In the genomic region with DNA sequence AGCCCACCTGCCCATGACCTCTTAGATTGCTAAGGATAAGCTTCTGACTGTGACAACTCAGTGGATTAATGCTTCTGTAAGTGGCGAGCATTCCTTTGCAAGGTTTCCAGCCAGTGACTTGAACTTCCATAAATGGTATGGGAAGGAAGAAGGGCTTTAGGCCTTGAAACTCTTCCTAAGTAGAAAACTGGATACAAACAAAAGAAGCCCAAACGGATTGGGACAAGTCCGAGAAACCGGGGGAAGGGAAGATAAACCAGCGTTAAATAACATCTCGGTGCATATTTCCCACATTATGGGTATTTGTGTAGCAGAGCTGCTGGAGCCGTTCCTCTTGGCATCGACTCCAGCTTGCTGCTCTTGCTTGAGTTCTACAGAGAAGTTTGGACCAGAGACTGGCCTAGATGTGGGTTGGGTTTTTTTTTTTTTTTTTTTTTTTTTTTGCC, we compare ENCODE assay signal across 13 mouse cellular contexts. TPM values are rescaled to one million over a fixed set of nuclear protein-coding genes. Genes with fewer than 3 reads are reported as not detected.
DNase-seq lines count a peak whose midpoint lies in the region; ATAC-seq lines count a peak whose summit lies in the region.
"Had no signal": no experiment of that assay in that cellular context is flagged by ENCODE, and none has a peak within 500 bp of the region (broad histone marks: within the 10 kb centered on the region; RNA-seq: fewer than 3 reads in every experiment).

No protein-coding gene starts in this region.

- H3K9me3 ChIP-seq in kidney, embryonic 15.5 days (replicated peaks): no peaks in the 10 kb centered on the region
- H3K9me3 ChIP-seq in forebrain, embryonic 14.5 days (replicated peaks; ENCODE audit: control insufficient read depth, low read length): no peaks in the 10 kb centered on the region
- H3K9me3 ChIP-seq: limb, embryonic 12.5 days had no signal

- no peak overlapping the region for H3K4me3 ChIP-seq in kidney, embryonic 15.5 days (replicated peaks)
- no peak overlapping the region for H3K4me3 ChIP-seq in forebrain, embryonic 14.5 days (ENCODE audit: low read depth, low read length)
- H3K4me3 ChIP-seq: limb, embryonic 12.5 days had no signal

- ATAC-seq in kidney, embryonic 15.5 days (replicated peaks; ENCODE audit: low FRiP score): no peak
- ATAC-seq in forebrain, embryonic 14.5 days: no peak
- ATAC-seq: midbrain, embryonic 16.5 days had no signal

- H3K9ac ChIP-seq in kidney, embryonic 15.5 days: no peak overlapping the region
- no peak overlapping the region for H3K9ac ChIP-seq in forebrain, embryonic 14.5 days (ENCODE audit: low read length)
- H3K9ac ChIP-seq: limb, embryonic 12.5 days had no signal

- WGBS in kidney, embryonic 15.5 days: 77% methylated on average over 8 of the region's 8 CpGs
- WGBS in forebrain, embryonic 14.5 days: 88% methylated on average over 8 of the region's 8 CpGs

- H3K36me3 ChIP-seq in kidney, embryonic 15.5 days: peaks cover 34% of the 10 kb centered on the region
- H3K36me3 ChIP-seq in forebrain, embryonic 14.5 days (ENCODE audit: control insufficient read depth, insufficient read depth, low read length): peaks cover 32% of the 10 kb centered on the region

- H3K4me2 ChIP-seq in kidney, embryonic 15.5 days: no peak overlapping the region
- no peak overlapping the region for H3K4me2 ChIP-seq in forebrain, embryonic 14.5 days (ENCODE audit: low read length)
- H3K4me2 ChIP-seq: limb, embryonic 12.5 days had no signal

- DNase-seq in kidney, adult 9 months: no peak
- DNase-seq in urinary bladder, postnatal 14 days (ENCODE audit: low spot score): peak; percentile 48
- no peak for DNase-seq in urinary bladder, adult 18-20 months (ENCODE audit: low spot score in 2 of 2)
- peak; percentile 58 for DNase-seq in heart, postnatal 10 days
- DNase-seq in telencephalon, adult 2 months (ENCODE audit: low read depth, low spot score): peak; percentile 83
- DNase-seq in liver: no peak
- no peak for DNase-seq in forebrain, embryonic 14.5 days (ENCODE audit: low spot score)
- DNase-seq: embryo, embryonic 11 days; kidney, adult 18-20 months; retina, postnatal 1 day had no signal

- H3K4me1 ChIP-seq in kidney, embryonic 15.5 days: peaks cover 8% of the 10 kb centered on the region
- H3K4me1 ChIP-seq in forebrain, embryonic 14.5 days (ENCODE audit: control insufficient read depth, insufficient read depth, low read length): no peaks in the 10 kb centered on the region

- intact Hi-C loops in heart, postnatal 10 days (cut with DNase I): no loop called here

- H3K27ac ChIP-seq in kidney, embryonic 15.5 days: peak overlapping the region; percentile 13; the same call in 1 of the 2 replicates
- no peak overlapping the region for H3K27ac ChIP-seq in forebrain, embryonic 14.5 days (ENCODE audit: low read depth, low read length)
- H3K27ac ChIP-seq: limb, embryonic 12.5 days had no signal

- H3K27me3 ChIP-seq in kidney, embryonic 15.5 days: no peaks in the 10 kb centered on the region
- no peaks in the 10 kb centered on the region for H3K27me3 ChIP-seq in forebrain, embryonic 14.5 days (replicated peaks; ENCODE audit: control insufficient read depth, insufficient read depth, low read length)
- H3K27me3 ChIP-seq: limb, embryonic 12.5 days had no signal

RNA-seq across cellular contexts. Expression of a gene that starts 10.6 kb away (rescaled TPM):
- 15.6 and 16.4 TPM in 2 replicates for polyA plus RNA-seq in kidney, embryonic 15.5 days (2015; fragmentation: Nextera tagmentation; extraction: Ambion mirVana)
- total RNA-seq in heart, postnatal 10 days (2021): 10 to 100 TPM; 27.1 to 27.6 TPM
- 2.3 and 2.9 TPM in 2 replicates for polyA plus RNA-seq in forebrain, embryonic 14.5 days (2014; fragmentation: Nextera tagmentation; extraction: Ambion mirVana)

RNA-seq across cellular contexts. Expression of a gene that starts 31.5 kb away (rescaled TPM):
- polyA plus RNA-seq in kidney, embryonic 15.5 days (2015; fragmentation: Nextera tagmentation; extraction: Ambion mirVana): 85.8 and 86.4 TPM in 2 replicates
- total RNA-seq in heart, postnatal 10 days (2021): 10 to 100 TPM; 23.8 to 25.0 TPM
- polyA plus RNA-seq in forebrain, embryonic 14.5 days (2014; fragmentation: Nextera tagmentation; extraction: Ambion mirVana): 52.7 and 55.2 TPM in 2 replicates

RNA-seq across cellular contexts. Expression of a gene that starts 54.9 kb away (rescaled TPM):
- 1.2 and 1.5 TPM in 2 replicates for polyA plus RNA-seq in kidney, embryonic 15.5 days (2015; fragmentation: Nextera tagmentation; extraction: Ambion mirVana)
- total RNA-seq in heart, postnatal 10 days (2021): 1 to 10 TPM; 1.9 to 2.4 TPM
- polyA plus RNA-seq in forebrain, embryonic 14.5 days (2014; fragmentation: Nextera tagmentation; extraction: Ambion mirVana): 1.4 and 1.8 TPM in 2 replicates

Comparison
In these comparisons a context has a peak if more than half of its experiments do, and no peak if none do; other contexts are left out.
1. DNase-seq: peak in urinary bladder, postnatal 14 days (single experiment), heart, postnatal 10 days (2 of 2) and telencephalon, adult 2 months (single experiment); none in kidney, adult 9 months (single experiment), urinary bladder, adult 18-20 months (0 of 2), liver (single experiment) and forebrain, embryonic 14.5 days (single experiment).